Mouse (Mus musculus): ENCODE measurements around the gene Ydjc. TPM values are rescaled to one million over a fixed set of nuclear protein-coding genes. Genes with fewer than 3 reads are reported as not detected.
A peak's percentile ranks its signal among the peaks of the same experiment; 100 is the strongest.

Gene Ydjc
- polyA plus RNA-seq, 1 experiment from 2014 or later: 19.8 TPM

GRCm38 (mm10) chr16:17200953-17201707 lies 56.7 kb downstream of the Ydjc start:
- under 1% methylated on average over 69 of the region's 72 CpGs for WGBS
- 0 out of 2 replicates have a peak, but pooled peaks cover 4% of the 10 kb centered on the region for H3K4me1 ChIP-seq (replicated peaks; ENCODE audit: control insufficient read depth, insufficient read depth)

DNA sequence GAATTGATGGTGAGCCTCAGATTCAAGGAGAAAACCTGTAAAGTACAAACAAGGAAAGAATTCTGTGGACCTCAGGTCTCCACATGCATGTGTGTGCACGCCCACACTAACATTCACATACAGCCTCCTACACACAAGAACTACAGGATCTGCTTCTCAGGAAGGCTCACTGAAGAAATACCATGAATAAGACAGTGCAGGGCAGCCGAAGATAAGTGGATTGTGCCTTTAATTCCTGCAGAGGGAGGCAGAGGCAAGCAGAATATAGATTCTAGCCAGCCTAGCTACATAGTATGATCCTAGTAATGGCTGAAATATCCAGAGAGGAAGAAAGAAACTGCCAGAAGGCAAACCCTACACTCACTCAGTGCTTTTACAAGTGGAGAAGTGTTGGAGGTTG lies 57.6 kb downstream of the Ydjc start:
- no peak for DNase-seq (ENCODE audit: low spot score)
- Histone ChIP-seq H3K4me3 (ENCODE audit: low read depth, low read length) (no peak overlapping the region), H3K4me1 (replicated peaks; ENCODE audit: control insufficient read depth, insufficient read depth) (0 out of 2 replicates have a peak, but pooled peaks cover 4% of the 10 kb centered on the region), H3K27me3 (ENCODE audit: control insufficient read depth, insufficient read depth, low read length) (no peaks in the 10 kb centered on the region), H3K27ac (replicated peaks) (peak overlapping the region; percentile 8; the same call in 1 of the 2 replicates), H3K4me2 (replicated peaks; ENCODE audit: low read depth) (no peak overlapping the region), H3K9me3 (ENCODE audit: control insufficient read depth, low read length) (no peaks in the 10 kb centered on the region), H3K36me3 (ENCODE audit: control insufficient read depth, insufficient read depth, low read length) (no peaks in the 10 kb centered on the region), H3K9ac (ENCODE audit: low read length) (no peak overlapping the region)
- WGBS: 44% methylated on average over 2 of the region's 2 CpGs
- peak; percentile 80 for TF ChIP-seq CTCF (IDR thresholded peaks at IDR 0.05; ENCODE audit: low read depth)
- no peak for TF ChIP-seq EP300 (optimal IDR thresholded peaks at IDR 0.05)
- ATAC-seq (ENCODE audit: low FRiP score, low TSS enrichment): peak; percentile 58

More at GRCm38 (mm10) chr16:17200953-17201707, 56.7 kb downstream of the Ydjc start:
- Histone ChIP-seq H3K27ac (replicated peaks) (peak overlapping the region; percentile 84), H3K9me3 (ENCODE audit: control insufficient read depth, low read length) (no peaks in the 10 kb centered on the region), H3K27me3 (ENCODE audit: control insufficient read depth, insufficient read depth, low read length) (no peaks in the 10 kb centered on the region), H3K36me3 (ENCODE audit: control insufficient read depth, insufficient read depth, low read length) (no peaks in the 10 kb centered on the region), H3K9ac (ENCODE audit: low read length) (peak overlapping the region; percentile 99), H3K4me3 (ENCODE audit: low read depth, low read length) (peak overlapping the region; percentile 91), H3K4me2 (replicated peaks; ENCODE audit: low read depth) (peak overlapping the region; percentile 68)
- no peak for TF ChIP-seq CTCF (IDR thresholded peaks at IDR 0.05; ENCODE audit: low read depth)
- no peak for TF ChIP-seq EP300 (optimal IDR thresholded peaks at IDR 0.05)
- ATAC-seq (ENCODE audit: low FRiP score, low TSS enrichment) (peak; percentile 85), DNase-seq (ENCODE audit: low spot score) (peak; percentile 88)

- 83% methylated on average over 1 of the region's 1 CpGs for WGBS
- H3K4me2 ChIP-seq (replicated peaks; ENCODE audit: low read depth): peak within 1 kb of the TSS; percentile 68
- H3K27ac ChIP-seq (replicated peaks): peak within 1 kb of the TSS; percentile 84; the same call in 1 of the 2 replicates
- H3K4me3 ChIP-seq (ENCODE audit: low read depth, low read length): peak within 1 kb of the TSS; percentile 91
- peak within 1 kb of the TSS; percentile 99 for H3K9ac ChIP-seq (ENCODE audit: low read length)
- no peak for ATAC-seq (ENCODE audit: low FRiP score, low TSS enrichment)
- 0 out of 2 replicates have a peak, but pooled peaks cover 4% of the 10 kb centered on the region for H3K4me1 ChIP-seq (replicated peaks; ENCODE audit: control insufficient read depth, insufficient read depth)
- H3K36me3 ChIP-seq (ENCODE audit: control insufficient read depth, insufficient read depth, low read length): no peaks in the 10 kb centered on the region
- no peaks in the 10 kb centered on the region for H3K9me3 ChIP-seq (ENCODE audit: control insufficient read depth, low read length)
- no peaks in the 10 kb centered on the region for H3K27me3 ChIP-seq (ENCODE audit: control insufficient read depth, insufficient read depth, low read length)
- no peak for DNase-seq (ENCODE audit: low spot score)
- TF ChIP-seq EP300 (optimal IDR thresholded peaks at IDR 0.05): no peak
These were observed 58.1 kb downstream of the Ydjc start, which contains the start of gene Ube2l3 for GRCm38 (mm10) chr16:17202549-17202948. TSS of gene Ube2l3 (minus strand) at chr16:17202649.

DNA sequence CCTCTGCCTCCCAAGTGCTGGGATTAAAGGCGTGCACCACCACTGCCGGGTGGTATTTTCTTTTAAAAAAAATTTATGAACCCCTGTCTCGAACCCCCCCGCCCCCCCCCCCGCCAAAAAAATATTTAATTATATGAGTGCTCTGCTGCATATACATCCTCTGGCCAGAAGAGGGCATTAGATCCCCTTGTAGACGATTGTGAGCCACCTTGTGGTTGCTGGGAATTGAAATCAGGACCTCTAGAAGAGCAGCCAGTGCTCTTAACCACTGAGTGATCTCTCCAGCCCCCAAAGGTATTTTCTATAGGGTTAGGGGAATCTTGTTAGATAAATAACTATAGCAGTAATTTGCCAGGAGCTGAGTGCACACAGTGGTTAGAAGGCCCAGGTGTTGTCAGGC lies 60.6 kb downstream of the Ydjc start:
- TF ChIP-seq CTCF (IDR thresholded peaks at IDR 0.05; ENCODE audit: low read depth): peak; percentile 83
- no peak for TF ChIP-seq EP300 (optimal IDR thresholded peaks at IDR 0.05)
- Histone ChIP-seq H3K4me1 (replicated peaks; ENCODE audit: control insufficient read depth, insufficient read depth) (peaks cover 8% of the 10 kb centered on the region; the same call in 1 of the 2 replicates), H3K9ac (ENCODE audit: low read length) (no peak overlapping the region), H3K27me3 (ENCODE audit: control insufficient read depth, insufficient read depth, low read length) (no peaks in the 10 kb centered on the region), H3K9me3 (ENCODE audit: control insufficient read depth, low read length) (no peaks in the 10 kb centered on the region), H3K4me2 (replicated peaks; ENCODE audit: low read depth) (no peak overlapping the region), H3K36me3 (ENCODE audit: control insufficient read depth, insufficient read depth, low read length) (no peaks in the 10 kb centered on the region), H3K27ac (replicated peaks) (no peak overlapping the region), H3K4me3 (ENCODE audit: low read depth, low read length) (no peak overlapping the region)
- 4% methylated on average over 6 of the region's 6 CpGs for WGBS
- peak; percentile 51 for DNase-seq (ENCODE audit: low spot score)
- ATAC-seq (ENCODE audit: low FRiP score, low TSS enrichment): no peak

DNA sequence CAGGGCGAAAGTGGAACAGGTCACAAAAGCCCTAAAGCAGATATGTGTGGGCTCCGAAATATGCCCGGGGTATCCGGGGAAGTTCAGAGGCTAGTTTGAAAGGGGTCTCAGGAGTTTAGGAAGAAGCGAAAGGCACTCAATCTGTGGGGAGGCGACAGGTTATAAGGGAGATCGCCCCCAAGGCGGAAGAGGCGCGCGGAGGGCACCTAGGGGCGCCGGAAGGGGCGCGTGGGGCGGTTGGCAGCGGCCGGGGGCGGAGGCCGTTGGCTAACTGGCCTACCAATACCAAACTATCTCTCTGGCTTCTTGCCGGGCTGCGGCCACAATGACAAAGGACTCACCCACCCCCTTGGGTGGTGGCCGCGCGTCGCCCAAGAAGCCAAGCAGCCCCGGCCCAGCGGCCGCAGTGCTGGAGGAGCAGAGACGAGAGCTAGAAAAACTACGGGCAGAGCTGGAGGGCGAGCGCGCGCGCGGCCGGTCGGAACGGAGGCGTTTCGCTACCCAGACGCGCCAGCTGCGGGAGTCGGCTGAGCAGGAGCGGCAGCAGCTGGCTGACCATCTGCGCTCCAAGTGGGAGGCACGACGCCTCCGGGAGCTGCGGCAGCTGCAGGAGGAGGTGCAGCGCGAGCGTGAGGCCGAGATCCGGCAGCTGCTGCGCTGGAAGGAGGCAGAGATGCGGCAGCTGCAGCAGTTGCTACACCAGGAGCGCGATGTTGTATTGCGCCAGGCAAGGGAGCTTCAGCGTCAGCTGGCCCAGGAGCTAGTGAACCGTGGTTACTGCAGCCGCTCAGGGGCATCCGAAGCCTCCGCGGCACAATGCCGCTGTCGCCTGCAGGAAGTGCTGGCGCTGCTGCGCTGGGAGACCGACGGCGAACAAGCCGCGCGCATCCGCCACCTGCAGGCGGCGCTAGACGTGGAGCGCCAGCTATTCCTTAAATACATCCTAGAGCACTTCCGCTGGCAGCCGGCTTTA lies 64.3 kb downstream of the Ydjc start, which contains the start of gene Rimbp3:
TSS of gene Rimbp3 (plus strand) at position 215 of the 973 bp plus-strand sequence.
- H3K36me3 ChIP-seq (ENCODE audit: control insufficient read depth, insufficient read depth, low read length): no peaks in the 10 kb centered on the region
- peak within 1 kb of the TSS; percentile 57 for H3K4me3 ChIP-seq (ENCODE audit: low read depth, low read length)
- peak; percentile 90 for TF ChIP-seq CTCF (IDR thresholded peaks at IDR 0.05; ENCODE audit: low read depth)
- no peak for TF ChIP-seq EP300 (optimal IDR thresholded peaks at IDR 0.05)
- under 1% methylated on average over 85 of the region's 85 CpGs for WGBS
- no peaks in the 10 kb centered on the region for H3K27me3 ChIP-seq (ENCODE audit: control insufficient read depth, insufficient read depth, low read length)
- peaks cover 5% of the 10 kb centered on the region; the same call in 1 of the 2 replicates for H3K4me1 ChIP-seq (replicated peaks; ENCODE audit: control insufficient read depth, insufficient read depth)
- DNase-seq (ENCODE audit: low spot score) (peak; percentile 90), ATAC-seq (ENCODE audit: low FRiP score, low TSS enrichment) (peak; percentile 58)
- no peaks in the 10 kb centered on the region for H3K9me3 ChIP-seq (ENCODE audit: control insufficient read depth, low read length)
- H3K27ac ChIP-seq (replicated peaks): peak within 1 kb of the TSS; percentile 4; the same call in 1 of the 2 replicates
- peak within 1 kb of the TSS; percentile 100 for H3K4me2 ChIP-seq (replicated peaks; ENCODE audit: low read depth)
- peak within 1 kb of the TSS; percentile 61 for H3K9ac ChIP-seq (ENCODE audit: low read length)
